Mouse (Mus musculus) midbrain, embryonic 14.5 days (tissue): Measurements from ENCODE around the gene Tgfbr2. TPM values are rescaled to one million over a fixed set of nuclear protein-coding genes. Genes with fewer than 3 reads are reported as not detected.
A peak's percentile ranks its signal among the peaks of the same experiment; 100 is the strongest.

ENCODE experiments used
- ATAC-seq: fragments of 200-750 bp; cut with Nextera tagmentation; 2 replicates; pipeline ENCODE4 v1.8.0; 2017; ENCODE audit warnings: moderate number of reproducible peaks, moderate library complexity; ENCODE audit not compliant: low FRiP score, low TSS enrichment
- DNase-seq: peaks from one replicate; pipeline ENCODE4 v3.0.0-alpha.2; 2015
- H3K27ac ChIP-seq: fragments of 300-500 bp; sonication (generic); replicated peaks from 2 replicates; pipeline ENCODE4 v1.5.1; 2014; ENCODE audit warnings: mild to moderate bottlenecking, low read depth, low read length, moderate library complexity
- H3K27me3 ChIP-seq: fragments of 300-500 bp; sonication (generic); 2 replicates; pipeline ENCODE4 v1.6.1; 2014; ENCODE audit warnings: low read length, control low read depth, mixed read lengths; ENCODE audit not compliant: control insufficient read depth, insufficient read depth
- H3K36me3 ChIP-seq: fragments of 300-500 bp; sonication (generic); 2 replicates; pipeline ENCODE4 v1.6.1; 2014; ENCODE audit warnings: low read length, control low read depth; ENCODE audit not compliant: control insufficient read depth, insufficient read depth
- H3K4me1 ChIP-seq: fragments of 300-500 bp; sonication (generic); 2 replicates; pipeline ENCODE4 v1.6.1; 2014; ENCODE audit warnings: mild to moderate bottlenecking, antibody characterized with exemption, low read length, control low read depth; ENCODE audit not compliant: control insufficient read depth, insufficient read depth
- H3K4me2 ChIP-seq: fragments of 300-500 bp; sonication (generic); 2 replicates; pipeline ENCODE4 v1.6.1; 2014; ENCODE audit warnings: mild to moderate bottlenecking, low read length, moderate library complexity
- H3K4me3 ChIP-seq: fragments of 300-500 bp; sonication (generic); replicated peaks from 2 replicates; pipeline ENCODE4 v1.5.1; 2014; ENCODE audit warnings: low read depth, low read length
- H3K9ac ChIP-seq: fragments of 300-500 bp; sonication (generic); replicated peaks from 2 replicates; pipeline ENCODE4 v1.6.1; 2014; ENCODE audit warnings: mild to moderate bottlenecking, low read length, moderate library complexity
- H3K9me3 ChIP-seq: fragments of 300-500 bp; sonication (generic); 2 replicates; pipeline ENCODE4 v1.6.1; 2016; ENCODE audit warnings: low read length, control low read depth, mixed read lengths; ENCODE audit not compliant: control insufficient read depth
- WGBS: fragments of 180-500 bp; shearing (Covaris S2); extraction: QIAGEN DNeasy Blood & Tissue Kit; methylation state at CpG from one replicate; pipeline ENCODE4 v1.1.7; 2014; 5-methylcytosine and 5-hydroxymethylcytosine counted together
- polyA plus RNA-seq: library from polyadenylated mRNA; unstranded; fragments of >200 nt; fragmentation: Nextera tagmentation; extraction: Ambion mirVana; gene quantifications from 2 replicates; pipeline ENCODE4 v1.2.1, GENCODE M21; 2014

Gene Tgfbr2
- polyA plus RNA-seq, 1 experiment from 2014 or later = 10.4 TPM

GRCm38 (mm10) chr9:116173473-116174170 lies 1.5 kb downstream of the Tgfbr2 start:
- Histone ChIP-seq H3K9ac (no peak overlapping the region), H3K27me3 (peaks cover 19% of the 10 kb centered on the region), H3K36me3 (no peaks in the 10 kb centered on the region), H3K4me1 (0 out of 2 replicates have a peak, but pooled peaks cover 12% of the 10 kb centered on the region), H3K4me2 (peak overlapping the region; percentile 92; the same call in 1 of the 2 replicates), H3K27ac (no peak overlapping the region), H3K4me3 (no peak overlapping the region), H3K9me3 (no peaks in the 10 kb centered on the region)
- WGBS = 86% methylated on average over 16 of the region's 16 CpGs
- DNase-seq (no peak), ATAC-seq (no peak)

- H3K4me3 ChIP-seq = no peak overlapping the region
- 87% methylated on average over 6 of the region's 6 CpGs for WGBS
- ATAC-seq (no peak), DNase-seq (no peak)
- no peaks in the 10 kb centered on the region for H3K9me3 ChIP-seq
- no peak overlapping the region for H3K4me2 ChIP-seq
- H3K27ac ChIP-seq = no peak overlapping the region
- H3K27me3 ChIP-seq = peaks cover 19% of the 10 kb centered on the region
- H3K4me1 ChIP-seq = 0 out of 2 replicates have a peak, but pooled peaks cover 12% of the 10 kb centered on the region
- H3K9ac ChIP-seq = no peak overlapping the region
- H3K36me3 ChIP-seq = no peaks in the 10 kb centered on the region
These were observed 2.1 kb downstream of the Tgfbr2 start for GRCm38 (mm10) chr9:116173059-116173458.

- DNase-seq (no peak), ATAC-seq (no peak)
- Histone ChIP-seq H3K4me2 (no peak overlapping the region), H3K27ac (no peak overlapping the region), H3K9me3 (no peaks in the 10 kb centered on the region), H3K9ac (no peak overlapping the region), H3K36me3 (no peaks in the 10 kb centered on the region), H3K27me3 (peaks cover 6% of the 10 kb centered on the region), H3K4me1 (0 out of 2 replicates have a peak, but pooled peaks cover 5% of the 10 kb centered on the region), H3K4me3 (no peak overlapping the region)
- WGBS = 85% methylated on average over 6 of the region's 6 CpGs
These were observed 6.1 kb downstream of the Tgfbr2 start for GRCm38 (mm10) chr9:116169067-116169466.

- no peaks in the 10 kb centered on the region for H3K9me3 ChIP-seq
- no peaks in the 10 kb centered on the region for H3K36me3 ChIP-seq
- 0 out of 2 replicates have a peak, but pooled peaks cover 5% of the 10 kb centered on the region for H3K4me1 ChIP-seq
- no peak overlapping the region for H3K4me3 ChIP-seq
- DNase-seq (no peak), ATAC-seq (no peak)
- no peak overlapping the region for H3K27ac ChIP-seq
- no peak overlapping the region for H3K4me2 ChIP-seq
- no peaks in the 10 kb centered on the region for H3K27me3 ChIP-seq
- no peak overlapping the region for H3K9ac ChIP-seq
- WGBS = 91% methylated on average over 6 of the region's 6 CpGs
These were observed 7.8 kb downstream of the Tgfbr2 start for GRCm38 (mm10) chr9:116167304-116167880.

- no peaks in the 10 kb centered on the region for H3K9me3 ChIP-seq
- H3K4me1 ChIP-seq = 0 out of 2 replicates have a peak, but pooled peaks cover 5% of the 10 kb centered on the region
- H3K9ac ChIP-seq = no peak overlapping the region
- ATAC-seq = no peak
- no peaks in the 10 kb centered on the region for H3K27me3 ChIP-seq
- H3K4me3 ChIP-seq = no peak overlapping the region
- DNase-seq = no peak
- no peak overlapping the region for H3K27ac ChIP-seq
- WGBS = 78% methylated on average over 6 of the region's 6 CpGs
- no peak overlapping the region for H3K4me2 ChIP-seq
- H3K36me3 ChIP-seq = no peaks in the 10 kb centered on the region
These were observed 8.8 kb downstream of the Tgfbr2 start for GRCm38 (mm10) chr9:116166363-116166762.

- H3K9me3 ChIP-seq = no peaks in the 10 kb centered on the region
- DNase-seq (no peak), ATAC-seq (no peak)
- no peak overlapping the region for H3K27ac ChIP-seq
- H3K36me3 ChIP-seq = no peaks in the 10 kb centered on the region
- no peak overlapping the region for H3K4me2 ChIP-seq
- WGBS = 78% methylated on average over 6 of the region's 6 CpGs
- H3K4me1 ChIP-seq = no peaks in the 10 kb centered on the region
- no peak overlapping the region for H3K9ac ChIP-seq
- H3K27me3 ChIP-seq = no peaks in the 10 kb centered on the region
- H3K4me3 ChIP-seq = no peak overlapping the region
These were observed 11.3 kb downstream of the Tgfbr2 start for GRCm38 (mm10) chr9:116163883-116164282.

GRCm38 (mm10) chr9:116162866-116163374 lies 12.2 kb downstream of the Tgfbr2 start:
- Histone ChIP-seq H3K4me3 (no peak overlapping the region), H3K9ac (no peak overlapping the region), H3K36me3 (no peaks in the 10 kb centered on the region), H3K9me3 (no peaks in the 10 kb centered on the region), H3K4me2 (no peak overlapping the region), H3K27ac (no peak overlapping the region), H3K4me1 (no peaks in the 10 kb centered on the region), H3K27me3 (no peaks in the 10 kb centered on the region)
- DNase-seq (no peak), ATAC-seq (no peak)
- WGBS = 95% methylated on average over 7 of the region's 7 CpGs

GRCm38 (mm10) chr9:116160860-116161259 lies 14.3 kb downstream of the Tgfbr2 start:
- Histone ChIP-seq H3K27me3 (no peaks in the 10 kb centered on the region), H3K4me2 (no peak overlapping the region), H3K9ac (no peak overlapping the region), H3K36me3 (no peaks in the 10 kb centered on the region), H3K27ac (no peak overlapping the region), H3K9me3 (no peaks in the 10 kb centered on the region), H3K4me1 (no peaks in the 10 kb centered on the region), H3K4me3 (no peak overlapping the region)
- DNase-seq = no peak
- no peak for ATAC-seq
- WGBS = 94% methylated on average over 7 of the region's 7 CpGs

- Histone ChIP-seq H3K9ac (no peak overlapping the region), H3K9me3 (no peaks in the 10 kb centered on the region), H3K4me1 (no peaks in the 10 kb centered on the region), H3K4me2 (no peak overlapping the region), H3K27me3 (no peaks in the 10 kb centered on the region), H3K36me3 (no peaks in the 10 kb centered on the region), H3K27ac (no peak overlapping the region), H3K4me3 (no peak overlapping the region)
- 85% methylated on average over 3 of the region's 3 CpGs for WGBS
- DNase-seq (no peak), ATAC-seq (no peak)
These were observed 15.1 kb downstream of the Tgfbr2 start for GRCm38 (mm10) chr9:116160067-116160466.
